Mouse (Mus musculus): Measurements from ENCODE around the gene Prss45. TPM values are rescaled to one million over a fixed set of nuclear protein-coding genes. Genes with fewer than 3 reads are reported as not detected.

Prss45 gene
- total and polyA plus RNA-seq, 3 experiments: not detected

- H3K4me3 ChIP-seq (ENCODE audit: control insufficient read depth in 1 of 2, insufficient read depth in 1 of 2, low read depth in 2 of 2, low read length in 2 of 2): no peak overlapping the region
- H3K9me3 ChIP-seq (replicated peaks; ENCODE audit: insufficient read depth, low read length): no peaks in the 10 kb centered on the region
- no peaks in the 10 kb centered on the region for H3K36me3 ChIP-seq (ENCODE audit: control insufficient read depth in 1 of 2, insufficient read depth in 2 of 2, low read length in 2 of 2)
- H3K79me2 ChIP-seq (ENCODE audit: control insufficient read depth, insufficient read depth, low read length, poor library complexity): no peaks in the 10 kb centered on the region
- H3K4me1 ChIP-seq (ENCODE audit: control insufficient read depth in 1 of 2, insufficient read depth in 2 of 2, low read length in 2 of 2): no peaks in the 10 kb centered on the region
- no peak overlapping the region for H3K27ac ChIP-seq (ENCODE audit: control insufficient read depth, low read depth, low read length)
- H3K9ac ChIP-seq (ENCODE audit: control insufficient read depth, low read depth, low read length, poor library complexity, severe bottlenecking): no peak overlapping the region
- no peak for TF ChIP-seq SIN3A (IDR thresholded peaks at IDR 0.05; ENCODE audit: low read length)
- no peak for TF ChIP-seq POLR2AphosphoS5 (IDR thresholded peaks at IDR 0.05; ENCODE audit: borderline replicate concordance, low read depth, low read length)
- no peak for TF ChIP-seq UBTF (IDR thresholded peaks at IDR 0.05; ENCODE audit: borderline replicate concordance, insufficient read depth, low read depth, low read length)
- no peak for TF ChIP-seq RCOR1 (IDR thresholded peaks at IDR 0.05; ENCODE audit: low read depth, low read length)
- TF ChIP-seq SMC3 (IDR thresholded peaks at IDR 0.05; ENCODE audit: low read depth, low read length): no peak
- no peak for TF ChIP-seq MXI1 (IDR thresholded peaks at IDR 0.05; ENCODE audit: low read depth, low read length)
- no peak for TF ChIP-seq POLR2AphosphoS2 (IDR thresholded peaks at IDR 0.05; ENCODE audit: low read length)
- no peak for TF ChIP-seq TCF12 (IDR thresholded peaks at IDR 0.05; ENCODE audit: low read depth, low read length)
- no peak for TF ChIP-seq CHD2 (IDR thresholded peaks at IDR 0.05; ENCODE audit: low read length)
- no peak for TF ChIP-seq MYB (IDR thresholded peaks at IDR 0.05; ENCODE audit: low read depth, low read length)
- TF ChIP-seq MAX (IDR thresholded peaks at IDR 0.05; ENCODE audit: low read length): no peak
- no peak for TF ChIP-seq ZKSCAN1 (IDR thresholded peaks at IDR 0.05; ENCODE audit: low read depth, low read length)
- TF ChIP-seq ETS1 (IDR thresholded peaks at IDR 0.05; ENCODE audit: low read depth, low read length): no peak
- TF ChIP-seq MEF2A (IDR thresholded peaks at IDR 0.05; ENCODE audit: extremely low read depth, insufficient replicate concordance, low read depth, low read length, poor library complexity, severe bottlenecking): no peak
- no peak for DNase-seq (ENCODE audit: low read depth, low spot score)
- H3K27me3 ChIP-seq (ENCODE audit: control insufficient read depth in 1 of 2, insufficient read depth in 2 of 2, low read length in 2 of 2): no peaks in the 10 kb centered on the region
Observed at GRCm38 (mm10) chr9:110841438-110841837, 7.0 kb downstream of the Prss45 start.

- H3K79me2 ChIP-seq (ENCODE audit: control insufficient read depth, insufficient read depth, low read length, poor library complexity): no peaks in the 10 kb centered on the region
- no peaks in the 10 kb centered on the region for H3K4me1 ChIP-seq (ENCODE audit: control insufficient read depth in 1 of 2, insufficient read depth in 2 of 2, low read length in 2 of 2)
- H3K9me3 ChIP-seq (replicated peaks; ENCODE audit: insufficient read depth, low read length): no peaks in the 10 kb centered on the region
- TF ChIP-seq TAL1 (IDR thresholded peaks at IDR 0.05; ENCODE audit: low read length): no peak
- no peak for TF ChIP-seq CHD2 (IDR thresholded peaks at IDR 0.05; ENCODE audit: low read length)
- no peak for TF ChIP-seq MEF2A (IDR thresholded peaks at IDR 0.05; ENCODE audit: extremely low read depth, insufficient replicate concordance, low read depth, low read length, poor library complexity, severe bottlenecking)
- H3K27me3 ChIP-seq (ENCODE audit: control insufficient read depth in 1 of 2, insufficient read depth in 2 of 2, low read length in 2 of 2): no peaks in the 10 kb centered on the region
- no peak within 1 kb of the TSS for H3K9ac ChIP-seq (ENCODE audit: control insufficient read depth, low read depth, low read length, poor library complexity, severe bottlenecking)
- H3K4me3 ChIP-seq (ENCODE audit: control insufficient read depth in 1 of 2, insufficient read depth in 1 of 2, low read depth in 2 of 2, low read length in 2 of 2): no peak within 1 kb of the TSS
- H3K27ac ChIP-seq (ENCODE audit: control insufficient read depth, low read depth, low read length): no peak within 1 kb of the TSS
- DNase-seq (ENCODE audit: low read depth, low spot score): no peak
- H3K36me3 ChIP-seq (ENCODE audit: control insufficient read depth in 1 of 2, insufficient read depth in 2 of 2, low read length in 2 of 2): no peaks in the 10 kb centered on the region
Observed at GRCm38 (mm10) chr9:110844206-110844605, 9.8 kb downstream of the Prss45 start, which contains the start of gene Prss46. Gene Prss46, plus strand, starts transcription at chr9:110844506.

GRCm38 (mm10) chr9:110849162-110849561 lies 14.8 kb downstream of the Prss45 start:
- Histone ChIP-seq H3K4me3 (ENCODE audit: control insufficient read depth in 1 of 2, insufficient read depth in 1 of 2, low read depth in 2 of 2, low read length in 2 of 2) (no peak overlapping the region), H3K27ac (ENCODE audit: control insufficient read depth, low read depth, low read length) (no peak overlapping the region), H3K9ac (ENCODE audit: control insufficient read depth, low read depth, low read length, poor library complexity, severe bottlenecking) (no peak overlapping the region), H3K27me3 (ENCODE audit: control insufficient read depth in 1 of 2, insufficient read depth in 2 of 2, low read length in 2 of 2) (no peaks in the 10 kb centered on the region), H3K4me1 (ENCODE audit: control insufficient read depth in 1 of 2, insufficient read depth in 2 of 2, low read length in 2 of 2) (no peaks in the 10 kb centered on the region), H3K79me2 (ENCODE audit: control insufficient read depth, insufficient read depth, low read length, poor library complexity) (no peaks in the 10 kb centered on the region), H3K9me3 (replicated peaks; ENCODE audit: insufficient read depth, low read length) (no peaks in the 10 kb centered on the region), H3K36me3 (ENCODE audit: control insufficient read depth in 1 of 2, insufficient read depth in 2 of 2, low read length in 2 of 2) (no peaks in the 10 kb centered on the region)
- TF ChIP-seq ZMIZ1 (IDR thresholded peaks at IDR 0.05; ENCODE audit: low read depth, low read length) (no peak), TCF12 (IDR thresholded peaks at IDR 0.05; ENCODE audit: low read depth, low read length) (no peak), JUND (IDR thresholded peaks at IDR 0.05; ENCODE audit: low read depth, low read length) (no peak), SMC3 (IDR thresholded peaks at IDR 0.05; ENCODE audit: low read depth, low read length) (no peak), GATA1 (IDR thresholded peaks at IDR 0.05; ENCODE audit: low read depth, low read length) (no peak), UBTF (IDR thresholded peaks at IDR 0.05; ENCODE audit: borderline replicate concordance, insufficient read depth, low read depth, low read length) (no peak), RCOR1 (IDR thresholded peaks at IDR 0.05; ENCODE audit: low read depth, low read length) (no peak), CHD1 (IDR thresholded peaks at IDR 0.05; ENCODE audit: low read depth, low read length) (no peak), POLR2AphosphoS5 (IDR thresholded peaks at IDR 0.05; ENCODE audit: borderline replicate concordance, low read depth, low read length) (no peak), MXI1 (IDR thresholded peaks at IDR 0.05; ENCODE audit: low read depth, low read length) (no peak), POLR2A (IDR thresholded peaks at IDR 0.05; ENCODE audit: control insufficient read depth in 1 of 2, insufficient read depth in 1 of 2, low read depth in 1 of 2, low read length in 2 of 2, poor library complexity in 1 of 2) (no peak), TAL1 (IDR thresholded peaks at IDR 0.05; ENCODE audit: low read length) (no peak), MYB (IDR thresholded peaks at IDR 0.05; ENCODE audit: low read depth, low read length) (no peak), SIN3A (IDR thresholded peaks at IDR 0.05; ENCODE audit: low read length) (no peak)
- no peak for DNase-seq (ENCODE audit: low read depth, low spot score)

Measured in MEL (cell line).